Mouse (Mus musculus): ENCODE data around the gene Slc4a3. TPM values are rescaled to one million over a fixed set of nuclear protein-coding genes. Genes with fewer than 3 reads are reported as not detected.

Slc4a3 gene
- total RNA-seq, 2 experiments from 2014 or later, result 171 to 180 TPM

- DNase-seq (ENCODE audit: low spot score in 2 of 2), result peak in 1 of 2 experiments; percentile 88
- intact Hi-C loops (cut with DNase I), result loop anchor here (5.0 kb wide), 1 partner anchor 49 kb away; the partner anchor contains the start of genes Inha and Obsl1
Observed at GRCm38 (mm10) chr1:75556143-75556781, 10.2 kb downstream of the Slc4a3 start.

- DNase-seq (ENCODE audit: low spot score in 2 of 2), result no peak
- intact Hi-C loops (cut with DNase I), result loop anchor here (5.0 kb wide), 1 partner anchor 50 kb away; the partner anchor contains the start of genes Inha and Obsl1
Observed at GRCm38 (mm10) chr1:75557041-75557440, 11.0 kb downstream of the Slc4a3 start.

DNA sequence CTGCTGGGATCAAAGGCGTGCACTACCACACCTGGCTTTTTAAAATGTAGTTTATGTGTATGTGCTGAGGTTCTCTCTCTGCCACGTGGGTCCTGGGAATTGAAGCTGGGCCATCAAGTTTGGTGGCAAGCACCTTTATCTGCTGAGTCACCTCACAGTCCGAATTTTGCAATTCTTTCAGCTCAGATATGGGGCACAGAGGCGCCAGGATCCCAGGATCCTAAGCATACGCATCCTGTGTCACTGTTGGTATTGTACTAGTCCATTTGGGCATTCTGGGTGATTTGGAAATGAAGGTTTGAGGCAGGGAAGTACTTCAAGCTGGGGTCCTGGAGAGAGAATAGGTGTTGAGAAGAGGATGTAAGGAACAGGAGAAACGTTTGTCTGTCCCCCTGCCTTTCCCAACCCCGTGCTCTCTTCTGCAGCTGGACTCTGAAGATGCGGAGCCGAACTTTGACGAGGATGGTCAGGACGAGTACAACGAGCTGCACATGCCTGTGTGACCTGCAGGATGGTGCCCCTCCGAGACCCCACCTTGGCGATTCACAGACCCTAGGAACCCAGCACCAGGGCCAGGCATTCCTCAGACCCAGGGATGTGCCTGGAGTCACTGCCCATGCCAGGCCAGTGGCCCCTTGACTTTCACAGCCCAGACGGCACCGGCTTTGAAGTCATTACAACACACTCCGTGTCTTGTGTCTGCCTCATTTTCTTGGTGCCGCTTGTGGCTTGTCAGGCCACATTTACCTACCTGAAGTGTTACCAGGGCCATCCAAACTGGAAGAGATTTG, 12.5 kb downstream of the Slc4a3 start:
- intact Hi-C loops (cut with DNase I), result loop anchor here (1.0 to 5.0 kb wide), 2 partner anchors 51 to 81 kb away; partner anchors contain the start of genes Inha and Obsl1
- no peak for DNase-seq (ENCODE audit: low spot score in 2 of 2)

GRCm38 (mm10) chr1:75559212-75559925, 13.3 kb downstream of the Slc4a3 start:
- peak; percentile 95 to 98 for DNase-seq (ENCODE audit: low spot score in 2 of 2)
- intact Hi-C loops (cut with DNase I), result loop anchor here (1.0 to 5.0 kb wide), 2 partner anchors 52 to 82 kb away; partner anchors contain the start of genes Inha and Obsl1

- no peak for DNase-seq (ENCODE audit: low spot score in 2 of 2)
- intact Hi-C loops (cut with DNase I), result no loop called here
Observed at GRCm38 (mm10) chr1:75560206-75560913, 14.3 kb downstream of the Slc4a3 start.

DNA sequence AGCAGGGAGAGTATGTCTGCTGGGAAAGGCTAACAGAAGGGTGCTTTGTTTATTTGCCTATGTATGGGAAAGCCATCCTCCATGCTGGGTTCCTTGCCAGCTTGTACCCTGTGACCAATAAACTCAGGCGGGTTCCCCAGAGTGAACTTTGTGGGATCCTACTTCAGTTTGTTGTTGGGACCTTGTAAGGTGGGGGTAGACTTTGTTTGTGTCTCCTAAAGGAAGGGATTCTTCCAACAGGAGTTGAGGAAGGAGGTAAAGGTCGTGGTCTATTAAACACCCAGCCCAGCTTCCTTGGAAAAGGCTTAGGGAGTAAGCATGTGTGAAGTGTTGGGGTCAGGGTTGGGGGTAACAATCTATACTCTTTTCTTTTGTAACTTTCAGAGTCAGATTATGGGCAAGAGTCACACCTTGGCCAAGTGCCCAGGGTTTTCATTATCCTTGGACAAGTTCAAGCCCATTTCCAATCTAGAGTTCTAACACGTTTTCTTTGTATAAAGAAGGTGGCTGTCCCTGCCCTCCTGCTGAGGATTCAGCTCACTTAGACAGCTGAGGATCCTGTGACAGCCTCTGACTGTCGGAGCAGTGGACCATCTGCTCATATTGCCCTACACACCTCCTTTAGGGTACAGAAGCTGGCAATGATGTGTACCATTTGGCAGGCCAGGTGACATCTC, 15.3 kb downstream of the Slc4a3 start:
- intact Hi-C loops (cut with DNase I), result no loop called here

GRCm38 (mm10) chr1:75561898-75562238, 15.8 kb downstream of the Slc4a3 start:
- intact Hi-C loops (cut with DNase I), result no loop called here
- no peak for DNase-seq (ENCODE audit: low spot score in 2 of 2)

More for the DNA sequence above, 15.3 kb downstream of the Slc4a3 start:
- no peak for DNase-seq (ENCODE audit: low spot score in 2 of 2)

DNA sequence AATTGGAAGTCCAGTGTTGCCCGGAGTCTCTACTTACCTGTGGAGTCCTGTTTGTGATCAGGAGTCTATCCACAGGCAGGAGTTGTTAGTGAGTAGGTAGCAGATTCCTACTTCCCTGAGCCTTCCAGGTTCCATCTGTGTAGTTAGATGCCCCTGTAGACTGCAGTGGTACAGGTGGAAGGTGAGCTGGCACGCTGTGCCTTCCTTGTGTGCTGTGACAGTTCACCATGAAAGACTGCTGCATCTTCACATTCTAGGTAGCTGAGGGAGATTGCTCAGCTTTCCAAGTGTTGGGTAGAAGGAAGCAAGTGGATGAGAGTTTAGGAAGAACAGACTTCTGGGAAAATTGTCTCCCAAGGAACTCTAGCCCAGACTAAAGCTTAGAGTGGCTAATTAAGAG, 18.0 kb downstream of the Slc4a3 start:
- no peak for DNase-seq (ENCODE audit: low spot score in 2 of 2)
- intact Hi-C loops (cut with DNase I), result no loop called here

DNA sequence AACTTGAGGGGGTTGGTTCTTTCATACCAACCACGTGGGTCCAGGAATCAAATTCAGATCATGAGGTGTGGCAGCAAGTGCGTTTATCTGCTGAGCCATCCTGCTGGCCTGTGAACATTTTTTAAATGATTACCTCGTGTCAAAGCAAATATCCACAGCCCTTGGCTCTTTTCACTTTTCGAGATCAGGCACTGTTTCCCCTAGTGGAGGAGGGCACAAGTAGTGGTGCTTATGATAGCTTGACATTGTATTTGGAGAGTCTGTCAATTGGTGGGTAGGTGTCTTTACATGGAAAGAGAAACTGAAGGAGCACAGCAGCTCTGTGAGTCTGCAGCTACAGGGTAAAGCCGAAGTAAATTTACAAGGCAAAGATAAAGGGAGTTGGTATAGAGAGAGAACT, 18.9 kb downstream of the Slc4a3 start:
- peak in 1 of 2 experiments; percentile 11 for DNase-seq (ENCODE audit: low spot score in 2 of 2)
- intact Hi-C loops (cut with DNase I), result no loop called here

DNA sequence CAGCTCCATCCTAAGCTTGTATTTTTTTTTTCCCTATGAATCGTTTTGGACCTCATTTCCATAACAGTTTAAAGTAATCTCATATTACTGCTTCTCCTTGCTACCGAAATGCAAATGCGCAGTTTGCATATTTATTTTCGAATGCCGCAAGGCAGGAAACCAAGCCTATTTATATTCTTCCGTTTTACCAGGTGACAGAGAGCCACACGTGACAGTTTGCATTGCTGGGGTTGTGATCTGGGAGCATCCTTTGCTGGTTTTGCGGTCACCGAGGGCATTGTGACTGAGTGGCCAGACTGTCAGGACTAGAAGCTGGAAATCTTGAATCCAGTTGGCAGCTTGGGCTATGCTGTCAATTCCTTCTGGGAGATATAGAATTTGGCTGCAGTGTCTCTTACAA, 19.6 kb downstream of the Slc4a3 start:
- peak in 1 of 2 experiments; percentile 66 for DNase-seq (ENCODE audit: low spot score in 2 of 2)
- intact Hi-C loops (cut with DNase I), result no loop called here

GRCm38 (mm10) chr1:75570403-75570802, 24.3 kb downstream of the Slc4a3 start:
- intact Hi-C loops (cut with DNase I), result no loop called here
- DNase-seq (ENCODE audit: low spot score in 2 of 2), result no peak

- DNase-seq (ENCODE audit: low spot score in 2 of 2), result no peak
- intact Hi-C loops (cut with DNase I), result no loop called here
Observed at GRCm38 (mm10) chr1:75572776-75573175, 26.7 kb downstream of the Slc4a3 start.

GRCm38 (mm10) chr1:75573715-75574114, 27.6 kb downstream of the Slc4a3 start:
- intact Hi-C loops (cut with DNase I), result no loop called here
- DNase-seq (ENCODE audit: low spot score in 2 of 2), result no peak

GRCm38 (mm10) chr1:75574476-75575310, 28.6 kb downstream of the Slc4a3 start:
- intact Hi-C loops (cut with DNase I), result no loop called here
- no peak for DNase-seq (ENCODE audit: low spot score in 2 of 2)

DNA sequence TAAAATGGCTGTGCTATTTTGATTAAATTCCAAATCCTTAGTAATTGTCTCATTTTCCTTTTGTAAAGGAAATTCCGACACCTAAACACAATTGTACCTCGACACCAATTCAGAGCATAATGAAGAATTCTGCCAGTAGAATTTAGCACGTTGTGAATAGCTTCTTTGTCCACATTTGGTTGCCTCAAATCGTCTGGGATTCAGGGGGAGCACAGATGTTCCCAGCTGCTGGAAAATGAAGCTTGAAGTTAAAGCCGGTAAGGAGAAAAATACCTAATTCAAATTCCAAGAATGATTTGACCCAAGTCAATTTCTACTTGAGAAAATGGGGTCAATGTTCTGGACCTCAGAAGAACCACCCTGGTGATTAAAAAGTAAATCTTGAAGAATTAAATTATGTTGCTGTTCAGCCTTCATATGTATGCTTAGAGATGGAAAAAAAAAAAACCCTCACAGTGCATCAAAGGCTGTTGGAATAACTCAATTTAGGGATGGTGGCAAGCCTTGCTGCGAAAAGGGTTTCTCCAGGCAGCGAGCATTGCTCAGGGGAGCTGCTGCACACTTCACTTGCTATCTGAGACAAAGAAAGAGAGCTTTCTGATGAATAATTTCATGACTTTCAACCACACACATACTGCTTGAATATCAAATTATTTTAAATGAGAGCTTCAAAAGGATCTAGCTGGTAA, 36.0 kb downstream of the Slc4a3 start:
- DNase-seq (ENCODE audit: low spot score in 2 of 2), result no peak
- intact Hi-C loops (cut with DNase I), result no loop called here

DNA sequence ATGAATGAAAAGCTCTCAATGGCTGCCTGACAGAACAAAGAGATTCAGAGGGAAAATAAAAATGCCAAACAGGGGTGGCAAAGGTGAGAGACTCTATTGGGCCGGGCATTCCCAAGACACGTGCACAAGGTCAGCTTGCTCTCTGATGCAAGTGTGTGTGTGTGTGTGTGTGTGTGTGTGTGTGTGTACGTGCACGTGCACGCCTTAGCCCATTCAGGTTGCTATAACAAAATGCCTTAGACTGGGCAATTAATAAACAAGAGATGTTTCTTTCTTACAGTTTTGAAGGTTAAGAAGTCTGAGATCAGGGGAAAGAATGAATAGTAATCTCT, 36.5 kb downstream of the Slc4a3 start:
- no peak for DNase-seq (ENCODE audit: low spot score in 2 of 2)
- intact Hi-C loops (cut with DNase I), result no loop called here

- DNase-seq (ENCODE audit: low spot score in 2 of 2), result no peak
- intact Hi-C loops (cut with DNase I), result no loop called here
Observed at GRCm38 (mm10) chr1:75583034-75583433, 37.0 kb downstream of the Slc4a3 start.

DNA sequence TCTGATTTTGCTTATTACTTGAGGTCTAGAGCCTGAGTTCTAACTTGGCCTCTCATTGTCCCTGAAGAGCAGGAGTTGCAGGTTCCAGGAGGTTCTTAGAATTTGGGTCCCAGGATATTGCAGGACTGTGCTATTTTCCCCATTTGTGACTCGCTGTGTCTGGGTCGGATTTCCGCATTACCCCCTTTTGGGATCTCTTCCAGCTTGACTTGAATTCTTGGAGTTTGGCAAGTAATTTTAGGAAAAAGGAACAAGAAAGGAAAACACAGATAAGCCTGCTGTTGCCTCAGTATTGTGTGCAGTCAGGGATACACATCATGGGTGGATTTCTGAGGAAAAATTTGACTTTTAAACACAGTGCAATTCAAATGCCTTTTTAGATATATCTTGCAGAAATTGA, 40.7 kb downstream of the Slc4a3 start:
- DNase-seq (ENCODE audit: low spot score in 2 of 2), result no peak
- intact Hi-C loops (cut with DNase I), result loop anchor here (5.0 kb wide), 1 partner anchor 39 kb away; the partner anchor contains the start of gene Slc4a3

Data from left cerebral cortex, postnatal 25 days (tissue).